Mouse (Mus musculus) thymus, adult 2 months (tissue): ENCODE data around the gene Mrps16. TPM values are rescaled to one million over a fixed set of nuclear protein-coding genes. Genes with fewer than 3 reads are reported as not detected.
A peak's percentile ranks its signal among the peaks of the same experiment; 100 is the strongest.

Source experiments
- DNase-seq: peaks from one replicate; pipeline ENCODE4 v3.0.0; 2021
- H3K27ac ChIP-seq: fragments of 200-500 bp; 2 replicates; pipeline ENCODE4 v1.5.1; 2012; ENCODE audit warnings: low read length, control low read depth; ENCODE audit not compliant: control insufficient read depth, insufficient read depth
- H3K27me3 ChIP-seq: fragments of 200-500 bp; 2 replicates; pipeline ENCODE4 v1.6.1; 2012; ENCODE audit warnings: mild to moderate bottlenecking, low read length, moderate library complexity, mixed read lengths; ENCODE audit not compliant: control insufficient read depth, insufficient read depth
- H3K36me3 ChIP-seq: fragments of 200-500 bp; 2 replicates; pipeline ENCODE4 v1.6.1; 2012; ENCODE audit warnings: mild to moderate bottlenecking, low read length, moderate library complexity; ENCODE audit not compliant: control insufficient read depth, insufficient read depth
- H3K4me1 ChIP-seq: fragments of 200-500 bp; replicated peaks from 2 replicates; pipeline ENCODE4 v1.6.1; 2012; ENCODE audit warnings: low read length; ENCODE audit not compliant: control insufficient read depth, insufficient read depth
- H3K4me3 ChIP-seq: fragments of 200-500 bp; 2 replicates; pipeline ENCODE4 v1.5.1; 2012; ENCODE audit warnings: mild to moderate bottlenecking, low read length, control low read depth, moderate library complexity; ENCODE audit not compliant: control insufficient read depth, insufficient read depth
- CTCF ChIP-seq: fragments of 200-500 bp; IDR thresholded peaks from 2 replicates; pipeline ENCODE4 v1.5.1; 2012; ENCODE audit warnings: mild to moderate bottlenecking, control low read depth, low read length, moderate library complexity, borderline replicate concordance; ENCODE audit not compliant: control insufficient read depth, poor library complexity, insufficient read depth; ENCODE audit errors: extremely low read depth
- POLR2A ChIP-seq: fragments of 200-500 bp; IDR thresholded peaks from 2 replicates; pipeline ENCODE4 v1.6.1; 2012; ENCODE audit warnings: mild to moderate bottlenecking, low read length, control low read depth, moderate library complexity; ENCODE audit not compliant: control insufficient read depth, poor library complexity, insufficient read depth; ENCODE audit errors: extremely low read depth
- WGBS: fragments of 180-500 bp; shearing (Covaris S2); methylation state at CpG from one replicate; pipeline ENCODE4 v1.1.7; 2018; 5-methylcytosine and 5-hydroxymethylcytosine counted together
- polyA plus RNA-seq: library from polyadenylated mRNA; depleted of rRNA; stranded (reverse); fragments of >200 nt; gene quantifications from 2 replicates; pipeline ENCODE4 v1.2.3, GENCODE M21; 2012

Gene Mrps16
- polyA plus RNA-seq, 1 experiment = 56.3 TPM

GRCm38 (mm10) chr14:20370798-20371197 is 22.6 kb downstream of the Mrps16 start:
- Histone ChIP-seq H3K36me3 (peaks cover 26% of the 10 kb centered on the region), H3K4me1 (no peaks in the 10 kb centered on the region), H3K27me3 (no peaks in the 10 kb centered on the region), H3K4me3 (no peak overlapping the region), H3K27ac (no peak overlapping the region)
- DNase-seq = no peak
- no peak for TF ChIP-seq CTCF
- TF ChIP-seq POLR2A = no peak
- 67% methylated on average over 7 of the region's 7 CpGs for WGBS

- H3K36me3 ChIP-seq = peaks cover 28% of the 10 kb centered on the region
- no peaks in the 10 kb centered on the region for H3K4me1 ChIP-seq
- H3K27ac ChIP-seq = no peak overlapping the region
- no peak overlapping the region for H3K4me3 ChIP-seq
- DNase-seq = no peak
- TF ChIP-seq CTCF = no peak
- TF ChIP-seq POLR2A = no peak
- H3K27me3 ChIP-seq = no peaks in the 10 kb centered on the region
- WGBS = 97% methylated on average over 3 of the region's 3 CpGs
Observed at GRCm38 (mm10) chr14:20368271-20368670, 25.2 kb downstream of the Mrps16 start.

GRCm38 (mm10) chr14:20363230-20363629 is 30.2 kb downstream of the Mrps16 start:
- H3K36me3 ChIP-seq = peaks cover 45% of the 10 kb centered on the region
- no peak for TF ChIP-seq CTCF
- no peak for TF ChIP-seq POLR2A
- 95% methylated on average over 4 of the region's 4 CpGs for WGBS

GRCm38 (mm10) chr14:20347991-20348541 is 45.4 kb downstream of the Mrps16 start, which contains the start of the genes Ecd and Fam149b:
TSS of gene Ecd (minus strand) at chr14:20348121.
TSS of gene Fam149b (plus strand) at chr14:20348162.
- peak within 1 kb of the TSS; percentile 91 for H3K4me3 ChIP-seq
- peak within 1 kb of the TSS; percentile 28; the same call in 1 of the 2 replicates for H3K27ac ChIP-seq
- TF ChIP-seq CTCF (0 out of 2 replicates have a peak, but pooled peaks have one; percentile 32), POLR2A (peak; percentile 32)
- under 1% methylated on average over 42 of the region's 42 CpGs for WGBS
- H3K36me3 ChIP-seq = no peaks in the 10 kb centered on the region; the same call in 1 of the 2 replicates
- H3K27me3 ChIP-seq = no peaks in the 10 kb centered on the region; the same call in 1 of the 2 replicates
- no peaks in the 10 kb centered on the region for H3K4me1 ChIP-seq
- DNase-seq = peak; percentile 89

More at GRCm38 (mm10) chr14:20363230-20363629, 30.2 kb downstream of the Mrps16 start:
- no peak overlapping the region for H3K27ac ChIP-seq
- H3K4me1 ChIP-seq = no peaks in the 10 kb centered on the region
- H3K27me3 ChIP-seq = no peaks in the 10 kb centered on the region
- DNase-seq = no peak
- H3K4me3 ChIP-seq = no peak overlapping the region

GRCm38 (mm10) chr14:20347441-20347990 is 45.9 kb downstream of the Mrps16 start:
- Histone ChIP-seq H3K27ac (peak overlapping the region; percentile 28; the same call in 1 of the 2 replicates), H3K4me3 (peak overlapping the region; percentile 91), H3K4me1 (no peaks in the 10 kb centered on the region), H3K27me3 (no peaks in the 10 kb centered on the region; the same call in 1 of the 2 replicates), H3K36me3 (peaks cover 3% of the 10 kb centered on the region; the same call in 1 of the 2 replicates)
- no peak for TF ChIP-seq POLR2A
- DNase-seq = no peak
- WGBS = under 1% methylated on average over 15 of the region's 15 CpGs

GRCm38 (mm10) chr14:20345885-20346284 is 47.5 kb downstream of the Mrps16 start:
- no peak for DNase-seq
- Histone ChIP-seq H3K4me3 (no peak overlapping the region), H3K36me3 (peaks cover 19% of the 10 kb centered on the region; the same call in 1 of the 2 replicates), H3K27ac (no peak overlapping the region), H3K27me3 (no peaks in the 10 kb centered on the region; the same call in 1 of the 2 replicates), H3K4me1 (no peaks in the 10 kb centered on the region)
- WGBS = 93% methylated on average over 9 of the region's 9 CpGs
- no peak for TF ChIP-seq POLR2A
- TF ChIP-seq CTCF = no peak
